Mouse (Mus musculus) brain, embryonic 14.5 days (tissue): ENCODE data around the gene Plcd1.

Experiments used
- CTCF ChIP-seq: fragments of 200-500 bp; IDR thresholded peaks from 2 replicates; pipeline ENCODE4 v1.5.1; 2012; ENCODE audit warnings: inconsistent platforms, mild to moderate bottlenecking, moderate library complexity, borderline replicate concordance; ENCODE audit not compliant: insufficient read depth, insufficient read length; ENCODE audit errors: extremely low read depth
- POLR2A ChIP-seq: fragments of 200-500 bp; IDR thresholded peaks from 2 replicates; pipeline ENCODE4 v1.6.1; 2012; ENCODE audit warnings: mild to moderate bottlenecking, inconsistent platforms, borderline replicate concordance; ENCODE audit not compliant: poor library complexity, insufficient read depth, insufficient read length, severe bottlenecking; ENCODE audit errors: extremely low read depth

- TF ChIP-seq POLR2A: no peak
- no peak for TF ChIP-seq CTCF
Measured at GRCm38 (mm10) chr9:119138836-119139235, 45.5 kb upstream of the Plcd1 start.
